Mouse (Mus musculus) bone marrow macrophage, adult 2 months (primary cell): ENCODE results near the gene Cenpu.

Source experiments
- CTCF ChIP-seq: IDR thresholded peaks from 2 replicates; pipeline ENCODE4 v1.5.1; 2012; ENCODE audit warnings: low read depth, mild to moderate bottlenecking, low read length, moderate library complexity
- POLR2A ChIP-seq: IDR thresholded peaks from 2 replicates; pipeline ENCODE4 v1.6.1; 2012; ENCODE audit warnings: mild to moderate bottlenecking, low read depth, low read length, borderline replicate concordance

DNA sequence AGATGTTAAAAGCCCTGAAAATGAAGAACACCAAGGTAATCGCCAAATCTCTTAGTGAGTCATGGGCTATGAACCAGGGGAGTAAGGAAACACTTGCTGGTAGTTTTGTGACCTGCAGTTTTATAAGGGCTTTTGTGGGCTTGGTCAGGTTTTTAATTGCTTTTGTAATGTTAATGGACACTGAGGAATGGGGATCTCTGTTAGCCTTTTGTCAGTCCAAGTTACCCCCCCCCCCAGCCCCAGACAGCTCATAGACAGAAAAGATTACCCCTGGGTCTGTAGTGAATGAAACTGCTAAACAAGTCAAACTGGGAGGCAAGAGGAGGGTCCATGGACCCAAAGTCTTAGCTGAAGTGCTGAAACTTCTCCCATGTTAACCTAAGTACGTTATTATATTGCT lies 21.6 kb downstream of the Cenpu start:
- TF ChIP-seq POLR2A = no peak
- no peak for TF ChIP-seq CTCF
